Mouse (Mus musculus) lung, postnatal 0 days (tissue): ENCODE measurements at regions not wholly inside any gene's neighbourhood (a gene's known extent, or its start where the extent isn't known, plus 50 kb on each side); places are given as distances from the start of the nearest gene placed in this dataset.

ENCODE experiments used
- CTCF ChIP-seq: IDR thresholded peaks from 2 replicates; pipeline ENCODE4 v1.5.1; 2016; ENCODE audit warnings: antibody characterized with exemption, mild to moderate bottlenecking
- EP300 ChIP-seq: IDR thresholded peaks from 2 replicates; pipeline ENCODE4 v1.6.1; 2016; ENCODE audit warnings: antibody characterized with exemption, mild to moderate bottlenecking, control low read depth

DNA sequence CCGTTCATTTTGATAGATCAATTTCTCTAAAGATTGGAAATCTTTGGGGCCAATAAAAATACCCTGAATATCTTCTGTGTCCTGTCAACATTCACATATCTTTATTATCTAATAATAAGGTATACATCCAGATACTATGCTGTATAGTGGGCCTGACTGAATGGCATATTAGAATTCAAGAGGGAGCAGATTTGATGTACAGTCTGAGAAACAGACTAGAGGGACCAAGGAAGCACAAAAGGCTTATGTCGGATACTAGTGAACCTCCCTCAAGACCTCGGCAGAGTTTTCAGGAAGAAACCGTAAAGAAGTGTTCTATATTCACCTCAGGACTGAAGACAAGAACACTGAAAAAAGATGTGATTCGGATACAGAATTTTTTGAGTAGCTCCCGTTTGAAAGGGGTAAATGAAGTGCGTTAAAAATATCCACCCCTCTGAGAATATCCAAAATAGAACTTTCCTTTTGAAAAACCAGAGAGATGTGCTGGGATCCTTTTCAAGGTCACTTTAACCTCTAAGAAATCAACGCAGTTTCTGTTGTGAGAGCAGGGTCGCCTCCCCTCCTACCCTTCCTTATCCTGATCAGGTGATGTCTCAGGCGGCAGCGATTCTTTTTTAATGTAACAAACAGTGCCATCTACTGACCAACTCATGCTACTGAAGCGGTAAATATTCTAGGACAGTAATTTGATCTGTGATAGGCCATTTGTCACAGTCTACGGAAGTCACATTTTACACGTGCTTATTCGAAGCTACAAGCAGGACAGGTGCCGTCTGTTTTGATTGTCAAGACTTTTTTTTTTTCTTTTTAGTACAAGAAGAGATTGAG lies 485.1 kb upstream of the Hsf2 start:
- peak; percentile 84 for TF ChIP-seq CTCF
- TF ChIP-seq EP300: peak; percentile 40; the same call in 1 of the 2 replicates
